Mouse (Mus musculus) heart, postnatal 10 days (tissue): ENCODE results near the gene Zfp747. TPM values are rescaled to one million over a fixed set of nuclear protein-coding genes. Genes with fewer than 3 reads are reported as not detected.
A peak's percentile ranks its signal among the peaks of the same experiment; 100 is the strongest.
"Not testable (repeated sequence)": the region's sequence is repeated elsewhere in the genome, so short reads cannot be mapped to it uniquely, and the experiment has no call there.

ENCODE experiments used
- DNase-seq, 2 experiments: peaks; one replicate each; pipeline ENCODE4 v3.0.0; 2021
- intact Hi-C: fragments of 180-260 bp; cut with DNase I; formaldehyde crosslinking; loops from one replicate; pipeline ENCODE4 v1.15.1; 2025
- total RNA-seq, 2 experiments: library from RNA; stranded (reverse); gene quantifications; 2 replicates each; pipeline ENCODE4 v1.2.3; 2021

Zfp747 gene
- total RNA-seq, 2 experiments from 2014 or later = 5.5 to 5.6 TPM

GRCm38 (mm10) chr7:127378310-127378921 is 2.6 kb upstream of the Zfp747 start:
- no peak for DNase-seq
- intact Hi-C loops = no loop called here

- DNase-seq = not testable (repeated sequence)
Measured at GRCm38 (mm10) chr7:127371870-127372269, 4.0 kb downstream of the Zfp747 start.

GRCm38 (mm10) chr7:127371213-127371612 is 4.6 kb downstream of the Zfp747 start:
- intact Hi-C loops = no loop called here
- DNase-seq = no peak

More at GRCm38 (mm10) chr7:127371870-127372269, 4.0 kb downstream of the Zfp747 start:
- intact Hi-C loops = not testable (repeated sequence)

GRCm38 (mm10) chr7:127366249-127366648 is 9.6 kb downstream of the Zfp747 start:
- intact Hi-C loops = no loop called here
- no peak for DNase-seq

GRCm38 (mm10) chr7:127364166-127364565 is 11.7 kb downstream of the Zfp747 start:
- intact Hi-C loops = loop anchor here (5.0 kb wide), 1 partner anchor 43 kb away; the partner anchor contains the start of gene Zfp764
- peak in 1 of 2 experiments; percentile 37 for DNase-seq

- peak in 1 of 2 experiments; percentile 40 for DNase-seq
- intact Hi-C loops = loop anchor here (2.0 to 5.0 kb wide), 2 partner anchors 44 to 135 kb away; partner anchors contain the start of gene Zfp764
Measured at GRCm38 (mm10) chr7:127363475-127363921, 12.4 kb downstream of the Zfp747 start.

GRCm38 (mm10) chr7:127362418-127362817 is 13.4 kb downstream of the Zfp747 start:
- DNase-seq = peak in 1 of 2 experiments; percentile 55

GRCm38 (mm10) chr7:127361449-127361848 is 14.4 kb downstream of the Zfp747 start:
- no peak for DNase-seq
- intact Hi-C loops = loop anchor here (5.0 kb wide), 1 partner anchor 46 kb away; the partner anchor contains the start of gene Zfp764

More at GRCm38 (mm10) chr7:127362418-127362817, 13.4 kb downstream of the Zfp747 start:
- intact Hi-C loops = loop anchor here (2.0 to 5.0 kb wide), 2 partner anchors 45 to 136 kb away; partner anchors contain the start of gene Zfp764

- intact Hi-C loops = loop anchor here (5.0 kb wide), 1 partner anchor 47 kb away; the partner anchor contains the start of gene Zfp764
- DNase-seq = no peak
Measured at GRCm38 (mm10) chr7:127360265-127360664, 15.6 kb downstream of the Zfp747 start.

- no peak for DNase-seq
- intact Hi-C loops = no loop called here
Measured at GRCm38 (mm10) chr7:127358472-127358871, 17.4 kb downstream of the Zfp747 start.

GRCm38 (mm10) chr7:127357871-127358270 is 18.0 kb downstream of the Zfp747 start:
- intact Hi-C loops = no loop called here
- DNase-seq = no peak

GRCm38 (mm10) chr7:127355796-127356195 is 20.1 kb downstream of the Zfp747 start:
- intact Hi-C loops = no loop called here
- no peak for DNase-seq

- DNase-seq = no peak
- intact Hi-C loops = no loop called here
Measured at GRCm38 (mm10) chr7:127351230-127352004, 24.4 kb downstream of the Zfp747 start.

- DNase-seq = peak in 1 of 2 experiments; percentile 35
Measured at GRCm38 (mm10) chr7:127346676-127347075, 29.2 kb downstream of the Zfp747 start.

GRCm38 (mm10) chr7:127345512-127346325 is 30.1 kb downstream of the Zfp747 start, which contains the start of gene Zfp768:
Zfp768 (minus strand) TSS chr7:127345589.
- peak; percentile 96 to 98 for DNase-seq
- intact Hi-C loops = no loop called here

More at GRCm38 (mm10) chr7:127346676-127347075, 29.2 kb downstream of the Zfp747 start:
- intact Hi-C loops = no loop called here

GRCm38 (mm10) chr7:127345092-127345491 is 30.8 kb downstream of the Zfp747 start:
- peak in 1 of 2 experiments; percentile 81 for DNase-seq
- intact Hi-C loops = no loop called here

GRCm38 (mm10) chr7:127344371-127344770 is 31.5 kb downstream of the Zfp747 start:
- intact Hi-C loops = loop anchor here (5.0 kb wide), 1 partner anchor 82 kb away; the partner anchor contains the start of gene Dctpp1
- peak in 1 of 2 experiments; percentile 31 for DNase-seq

GRCm38 (mm10) chr7:127343351-127344019 is 32.4 kb downstream of the Zfp747 start:
- intact Hi-C loops = loop anchor here (2.0 to 5.0 kb wide), 2 partner anchors 35 to 81 kb away; partner anchors contain the start of gene Dctpp1
- DNase-seq = peak in 1 of 2 experiments; percentile 16

GRCm38 (mm10) chr7:127342888-127343287 is 33.0 kb downstream of the Zfp747 start:
- no peak for DNase-seq
- intact Hi-C loops = loop anchor here (2.0 to 5.0 kb wide), 2 partner anchors 34 to 81 kb away; partner anchors contain the start of gene Dctpp1
